Mouse (Mus musculus) spleen, adult 2 months (tissue): ENCODE data around the gene Dars2.

Source experiments
- CTCF ChIP-seq: fragments of 200-500 bp; IDR thresholded peaks from 2 replicates; pipeline ENCODE4 v1.5.1; 2011; ENCODE audit warnings: mild to moderate bottlenecking, inconsistent platforms; ENCODE audit not compliant: insufficient read depth, insufficient read length, insufficient replicate concordance; ENCODE audit errors: extremely low read depth
- POLR2A ChIP-seq: fragments of 200-500 bp; IDR thresholded peaks from 2 replicates; pipeline ENCODE4 v1.6.1; 2011; ENCODE audit warnings: low read depth, low read length, inconsistent platforms

DNA sequence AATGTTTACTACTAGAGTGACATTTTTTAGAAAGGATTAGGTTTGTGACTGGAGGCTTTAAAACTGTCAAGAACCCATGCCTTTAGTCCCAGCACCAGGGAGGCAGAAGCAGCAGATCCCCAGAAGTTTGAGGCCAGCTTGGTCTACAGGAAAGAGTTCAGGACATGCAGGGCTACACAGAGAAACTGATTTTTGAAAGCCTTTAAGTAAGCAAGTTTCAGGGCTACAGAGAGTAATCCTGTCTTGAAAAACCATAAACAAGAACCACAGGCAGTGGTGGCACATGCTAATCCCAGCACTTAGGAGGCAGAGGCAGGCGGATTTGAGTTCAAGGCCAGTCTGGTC is 30.1 kb downstream of the Dars2 start:
- TF ChIP-seq CTCF (no peak), POLR2A (no peak)
